Mouse (Mus musculus): Measurements from ENCODE around the gene Tmem128. TPM values are rescaled to one million over a fixed set of nuclear protein-coding genes. Genes with fewer than 3 reads are reported as not detected.

Tmem128 gene
- polyA plus RNA-seq (2012; rRNA removed): 66.2 and 70.3 TPM in 2 replicates

GRCm38 (mm10) chr5:38260107-38260682, at the start of gene Tmem128:
Gene Tmem128 (plus strand): TSS chr5:38260185.

GRCm38 (mm10) chr5:38220328-38220912, 39.6 kb upstream of the Tmem128 start, which contains the start of the genes Zbtb49 and Lyar:
Gene Zbtb49 (minus strand): TSS chr5:38220457.
Gene Lyar (plus strand): TSS chr5:38220470.

GRCm38 (mm10) chr5:38275771-38276170, 15.8 kb downstream of the Tmem128 start, which contains the start of gene Otop1:
Gene Otop1 (plus strand): TSS chr5:38275972.

Other genes with a start within 250 kb of the Tmem128 start
- gene Stx18, start 221.4 kb upstream of the Tmem128 start, polyA plus RNA-seq (2012; rRNA removed): 30.9 and 33.3 TPM in 2 replicates
- 1,293 and 1,368 TPM in 2 replicates for gene Nsg1, start 100.3 kb upstream of the Tmem128 start, polyA plus RNA-seq (2012; rRNA removed)
- gene Zbtb49, start 39.7 kb upstream of the Tmem128 start, polyA plus RNA-seq (2012; rRNA removed): 26.8 and 29.8 TPM in 2 replicates
- gene Lyar, start 39.7 kb upstream of the Tmem128 start, polyA plus RNA-seq (2012; rRNA removed): 24.5 and 27.2 TPM in 2 replicates
- not detected in 2 replicates for gene Otop1, start 15.8 kb downstream of the Tmem128 start, polyA plus RNA-seq (2012; rRNA removed)
- gene Drd5, start 59.2 kb downstream of the Tmem128 start, polyA plus RNA-seq (2012; rRNA removed): 0.69 and 0.98 TPM in 2 replicates
- 0.57 and 0.93 TPM in 2 replicates for gene Slc2a9, start 243.0 kb downstream of the Tmem128 start, polyA plus RNA-seq (2012; rRNA removed)

Measured in central nervous system, embryonic 18 days (tissue).